Mouse (Mus musculus) lung, embryonic 15.5 days (tissue): ENCODE data around the gene Cyth1. TPM values are rescaled to one million over a fixed set of nuclear protein-coding genes. Genes with fewer than 3 reads are reported as not detected.

ENCODE experiments used
- ATAC-seq: fragments of 200-750 bp; cut with Nextera tagmentation; 2 replicates; pipeline ENCODE4 v1.8.0; 2017; ENCODE audit warnings: moderate number of reproducible peaks, borderline replicate concordance; ENCODE audit not compliant: low FRiP score, low TSS enrichment; ENCODE audit errors: extremely low read depth
- H3K27ac ChIP-seq: fragments of 300-500 bp; sonication (generic); 2 replicates; pipeline ENCODE4 v1.5.1; 2015; ENCODE audit warnings: moderate library complexity, mild to moderate bottlenecking, inconsistent platforms
- H3K27me3 ChIP-seq: fragments of 300-500 bp; sonication (generic); 2 replicates; pipeline ENCODE4 v1.6.1; 2015; ENCODE audit warnings: inconsistent platforms
- H3K36me3 ChIP-seq: fragments of 300-500 bp; sonication (generic); 2 replicates; pipeline ENCODE4 v1.6.1; 2015; ENCODE audit warnings: inconsistent platforms
- H3K4me1 ChIP-seq: fragments of 300-500 bp; sonication (generic); 2 replicates; pipeline ENCODE4 v1.6.1; 2015; ENCODE audit warnings: inconsistent platforms
- H3K4me2 ChIP-seq: fragments of 300-500 bp; sonication (generic); 2 replicates; pipeline ENCODE4 v1.6.1; 2015; ENCODE audit warnings: inconsistent platforms, mild to moderate bottlenecking, moderate library complexity
- H3K4me3 ChIP-seq: fragments of 300-500 bp; sonication (generic); 2 replicates; pipeline ENCODE4 v1.5.1; 2015; ENCODE audit warnings: mild to moderate bottlenecking, inconsistent platforms
- H3K9ac ChIP-seq: fragments of 300-500 bp; sonication (generic); 2 replicates; pipeline ENCODE4 v1.6.1; 2015; ENCODE audit warnings: inconsistent platforms
- H3K9me3 ChIP-seq: fragments of 300-500 bp; sonication (generic); 2 replicates; pipeline ENCODE4 v1.6.1; 2016; ENCODE audit warnings: inconsistent platforms
- WGBS: fragments of 180-500 bp; shearing (Covaris S2); methylation state at CpG from one replicate; pipeline ENCODE4 v1.1.7; 2015; 5-methylcytosine and 5-hydroxymethylcytosine counted together
- polyA plus RNA-seq: library from polyadenylated mRNA; unstranded; fragments of >200 nt; fragmentation: Nextera tagmentation; extraction: Ambion mirVana; gene quantifications from 2 replicates; pipeline ENCODE4 v1.2.1, GENCODE M21; 2015

The Cyth1 gene
- 16.6 and 17.7 TPM in 2 replicates for polyA plus RNA-seq

DNA sequence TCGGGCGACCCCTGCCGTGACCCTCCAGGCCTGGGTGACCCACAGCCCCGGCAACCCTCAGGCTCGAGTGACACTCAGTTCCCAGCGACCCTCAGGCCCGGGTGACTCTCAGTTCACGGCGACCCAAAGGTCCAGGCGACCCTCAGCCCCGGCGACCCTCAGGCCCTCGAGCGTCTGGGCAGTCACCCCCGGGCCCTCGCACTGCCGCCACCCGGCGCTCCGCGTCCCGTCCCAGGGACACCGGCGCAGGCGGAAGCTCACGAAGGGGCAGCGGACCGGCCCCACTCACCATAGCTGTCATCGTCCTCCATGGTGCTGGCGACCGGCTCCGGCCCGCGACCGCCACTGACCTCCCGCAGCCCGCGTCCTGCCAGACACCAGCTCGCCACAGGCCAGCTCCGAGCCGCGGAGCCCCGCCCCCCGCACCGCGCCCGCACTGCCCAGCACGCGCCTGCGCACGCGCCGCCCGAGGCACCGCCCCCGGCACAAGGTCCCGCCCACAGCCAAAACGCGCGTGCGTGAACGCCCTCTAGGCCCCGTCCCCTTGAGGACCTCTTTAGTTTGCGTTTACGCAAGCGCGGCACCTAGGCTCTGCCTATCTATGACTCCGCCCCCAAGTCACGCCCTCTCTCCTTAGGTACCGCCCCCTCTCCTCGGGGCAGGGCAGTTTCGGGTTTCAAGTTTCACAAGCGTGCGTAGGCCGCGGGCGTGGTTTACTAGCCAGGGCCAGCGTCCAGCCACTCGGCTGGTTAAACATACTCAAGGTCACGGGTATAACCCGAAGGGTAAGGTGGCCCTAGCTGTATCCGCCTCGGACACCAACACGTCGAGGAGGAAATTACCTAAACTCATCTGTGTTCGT lies at the start of gene Cyth1:
TSS of gene Cyth1 (minus strand) at position 443 of the 862 bp plus-strand sequence.
- Histone ChIP-seq H3K9me3 (no peaks in the 10 kb centered on the region), H3K27ac (peak within 1 kb of the TSS; percentile 85), H3K4me2 (peak within 1 kb of the TSS; percentile 76), H3K9ac (peak within 1 kb of the TSS; percentile 85), H3K36me3 (no peaks in the 10 kb centered on the region), H3K4me1 (peaks cover 19% of the 10 kb centered on the region), H3K4me3 (peak within 1 kb of the TSS; percentile 86), H3K27me3 (no peaks in the 10 kb centered on the region)
- peak; percentile 96 for ATAC-seq
- whole genome bisulfite sequencing: under 1% methylated on average over 73 of the region's 86 CpGs

GRCm38 (mm10) chr11:118297967-118298366 lies 49.6 kb upstream of the Cyth1 start:
- no peak overlapping the region for H3K9ac ChIP-seq
- H3K27me3 ChIP-seq: no peaks in the 10 kb centered on the region
- no peak for ATAC-seq
- 87% methylated on average over 3 of the region's 3 CpGs for WGBS
- H3K36me3 ChIP-seq: peaks cover 6% of the 10 kb centered on the region; the same call in 1 of the 2 replicates
- no peaks in the 10 kb centered on the region for H3K9me3 ChIP-seq
- H3K4me3 ChIP-seq: no peak overlapping the region
- no peaks in the 10 kb centered on the region for H3K4me1 ChIP-seq
- H3K27ac ChIP-seq: no peak overlapping the region
- H3K4me2 ChIP-seq: no peak overlapping the region

- Histone ChIP-seq H3K27me3 (no peaks in the 10 kb centered on the region), H3K4me1 (peaks cover 5% of the 10 kb centered on the region; the same call in 1 of the 2 replicates), H3K9me3 (no peaks in the 10 kb centered on the region), H3K9ac (no peak overlapping the region), H3K4me3 (no peak overlapping the region), H3K36me3 (no peaks in the 10 kb centered on the region), H3K4me2 (no peak overlapping the region), H3K27ac (no peak overlapping the region)
- no peak for ATAC-seq
- 72% methylated on average over 2 of the region's 2 CpGs for WGBS
These were observed 46.6 kb upstream of the Cyth1 start for GRCm38 (mm10) chr11:118295026-118295425.

DNA sequence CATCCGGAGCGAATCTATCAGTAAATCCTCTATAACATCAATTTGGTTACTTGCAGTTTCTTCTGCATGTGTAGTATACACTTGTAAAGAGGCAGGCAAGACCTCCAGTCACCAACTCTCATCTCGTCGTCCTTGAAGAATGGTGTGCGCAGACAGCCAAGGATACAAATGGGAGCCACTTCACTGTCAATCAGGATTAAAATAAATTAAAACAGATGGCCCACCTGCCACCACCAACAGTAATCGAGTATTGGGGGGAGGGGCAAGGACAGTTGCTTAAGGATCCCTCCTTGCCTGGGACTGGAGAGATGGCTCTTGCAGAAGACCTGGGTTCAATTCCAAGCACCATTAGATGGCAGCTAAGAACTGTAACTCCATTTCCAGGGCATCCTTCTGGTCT lies 44.3 kb upstream of the Cyth1 start:
- peaks cover 15% of the 10 kb centered on the region for H3K4me1 ChIP-seq
- no peaks in the 10 kb centered on the region for H3K27me3 ChIP-seq
- peaks cover 2% of the 10 kb centered on the region; the same call in 1 of the 2 replicates for H3K36me3 ChIP-seq
- no peak overlapping the region for H3K4me3 ChIP-seq
- ATAC-seq: no peak
- no peaks in the 10 kb centered on the region for H3K9me3 ChIP-seq
- 63% methylated on average over 6 of the region's 6 CpGs for WGBS
- H3K27ac ChIP-seq: no peak overlapping the region
- H3K4me2 ChIP-seq: no peak overlapping the region
- no peak overlapping the region for H3K9ac ChIP-seq

DNA sequence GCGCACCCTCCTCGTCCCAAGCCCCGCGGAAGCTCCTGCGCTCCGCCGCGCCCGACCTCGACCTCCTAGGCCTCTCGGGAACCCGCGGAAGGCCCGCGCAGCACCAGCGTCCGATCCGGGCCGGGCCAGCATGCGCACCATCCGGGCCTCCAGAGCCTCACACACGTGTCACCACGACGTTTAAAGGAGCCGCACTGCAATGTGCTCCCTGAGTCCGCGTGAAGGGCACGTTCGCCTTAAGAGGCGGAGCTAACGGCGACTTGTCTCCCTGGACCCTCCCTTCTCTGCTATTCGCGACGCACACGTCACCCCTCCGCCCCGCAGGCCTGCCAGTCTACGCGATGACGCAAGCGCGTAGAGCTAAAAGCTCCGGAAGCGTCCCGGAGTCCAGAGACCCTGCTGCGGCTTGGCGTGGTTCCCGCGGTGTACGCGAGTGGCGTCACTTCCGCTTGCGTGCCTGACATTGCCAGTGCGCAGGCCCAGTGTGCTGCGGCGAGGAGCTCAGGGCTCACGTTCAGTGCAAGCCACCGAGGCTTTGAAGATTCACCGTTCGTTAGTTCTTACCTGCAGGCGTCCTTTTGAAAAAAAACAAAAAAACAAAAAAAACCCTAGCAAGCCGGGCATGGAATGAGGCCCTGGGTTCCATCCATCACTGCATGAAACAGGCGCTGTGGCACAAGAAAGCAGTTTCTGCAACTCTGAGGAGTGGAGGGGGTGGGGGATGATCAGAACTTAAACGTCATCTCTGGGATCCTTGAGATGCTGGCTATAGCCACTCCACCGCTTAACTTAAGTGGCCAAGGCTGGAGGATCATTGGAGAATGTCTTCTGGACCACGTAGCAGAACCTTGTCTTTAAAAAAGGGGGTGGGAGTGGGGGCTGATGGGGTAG lies 41.9 kb upstream of the Cyth1 start, which contains the start of gene Usp36:
TSS of gene Usp36 (minus strand) at position 246 of the 891 bp plus-strand sequence.
- under 1% methylated on average over 68 of the region's 68 CpGs for WGBS
- H3K36me3 ChIP-seq: peaks cover 24% of the 10 kb centered on the region
- peaks cover 15% of the 10 kb centered on the region for H3K4me1 ChIP-seq
- H3K27me3 ChIP-seq: no peaks in the 10 kb centered on the region
- peak within 1 kb of the TSS; percentile 80 for H3K27ac ChIP-seq
- peak within 1 kb of the TSS; percentile 89 for H3K4me3 ChIP-seq
- H3K9me3 ChIP-seq: no peaks in the 10 kb centered on the region
- H3K4me2 ChIP-seq: peak within 1 kb of the TSS; percentile 87
- peak within 1 kb of the TSS; percentile 89 for H3K9ac ChIP-seq
- peak; percentile 98 for ATAC-seq

- peak overlapping the region; percentile 89 for H3K9ac ChIP-seq
- H3K27ac ChIP-seq: peak overlapping the region; percentile 61
- H3K4me2 ChIP-seq: peak overlapping the region; percentile 87
- H3K4me3 ChIP-seq: peak overlapping the region; percentile 89
- H3K4me1 ChIP-seq: peaks cover 18% of the 10 kb centered on the region
- H3K27me3 ChIP-seq: no peaks in the 10 kb centered on the region
- H3K36me3 ChIP-seq: peaks cover 31% of the 10 kb centered on the region
- under 1% methylated on average over 22 of the region's 22 CpGs for WGBS
- no peaks in the 10 kb centered on the region for H3K9me3 ChIP-seq
- no peak for ATAC-seq
These were observed 41.2 kb upstream of the Cyth1 start for GRCm38 (mm10) chr11:118289562-118289961.

DNA sequence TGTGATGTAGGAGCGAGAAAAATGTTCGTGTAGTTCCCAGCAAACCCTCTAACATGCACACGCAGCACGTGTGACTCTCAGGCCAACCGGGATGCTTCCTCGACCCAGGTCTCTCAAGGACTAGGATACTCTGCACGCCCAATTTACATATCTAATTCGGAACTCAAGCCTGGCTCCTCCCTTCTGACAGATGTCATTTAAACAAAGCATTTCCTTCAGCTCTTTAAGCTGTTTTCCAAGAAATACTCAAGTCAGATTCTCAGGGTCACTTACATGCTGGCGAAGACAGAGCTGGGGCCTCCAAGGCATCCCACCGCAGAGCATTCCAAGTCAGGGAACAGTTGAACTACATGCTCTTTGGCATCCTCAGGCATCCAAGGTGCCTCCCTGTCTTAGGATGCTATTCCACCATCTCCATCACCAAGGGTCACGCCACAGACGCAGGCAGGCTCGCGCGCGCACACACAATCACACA lies 40.7 kb upstream of the Cyth1 start:
- H3K36me3 ChIP-seq: peaks cover 35% of the 10 kb centered on the region
- 2% methylated on average over 16 of the region's 16 CpGs for WGBS
- peak overlapping the region; percentile 89 for H3K4me3 ChIP-seq
- H3K4me1 ChIP-seq: peaks cover 18% of the 10 kb centered on the region
- ATAC-seq: no peak
- H3K27ac ChIP-seq: peak overlapping the region; percentile 16; the same call in 1 of the 2 replicates
- no peaks in the 10 kb centered on the region for H3K9me3 ChIP-seq
- H3K9ac ChIP-seq: peak overlapping the region; percentile 89
- H3K27me3 ChIP-seq: no peaks in the 10 kb centered on the region
- peak overlapping the region; percentile 87 for H3K4me2 ChIP-seq

DNA sequence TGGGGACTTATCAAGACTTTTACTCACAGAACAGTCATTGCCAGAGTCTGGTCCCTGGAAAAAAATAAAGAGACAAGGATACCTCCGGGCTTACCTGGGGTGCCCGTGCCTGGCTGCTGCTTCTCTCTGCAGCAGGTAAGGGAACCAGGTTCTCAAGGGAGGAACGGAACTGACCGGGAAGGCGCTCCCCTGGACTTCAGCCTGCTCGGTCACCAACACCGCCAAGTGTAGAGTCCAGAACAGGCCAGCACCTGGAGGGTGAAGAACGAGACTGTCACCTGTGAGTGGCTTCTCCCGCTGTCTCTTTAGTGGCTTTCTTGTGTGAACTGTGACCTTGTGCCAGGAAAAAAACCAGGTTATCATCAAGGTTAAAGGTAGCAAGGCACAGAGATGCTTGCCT lies 39.2 kb upstream of the Cyth1 start:
- Histone ChIP-seq H3K4me2 (no peak overlapping the region), H3K9me3 (no peaks in the 10 kb centered on the region), H3K4me1 (peaks cover 18% of the 10 kb centered on the region), H3K27ac (no peak overlapping the region), H3K4me3 (no peak overlapping the region), H3K36me3 (peaks cover 50% of the 10 kb centered on the region), H3K27me3 (no peaks in the 10 kb centered on the region), H3K9ac (no peak overlapping the region)
- ATAC-seq: no peak
- WGBS: 90% methylated on average over 9 of the region's 9 CpGs

GRCm38 (mm10) chr11:118286434-118286833 lies 38.0 kb upstream of the Cyth1 start:
- Histone ChIP-seq H3K4me1 (peaks cover 18% of the 10 kb centered on the region), H3K27me3 (no peaks in the 10 kb centered on the region), H3K4me2 (no peak overlapping the region), H3K36me3 (peaks cover 61% of the 10 kb centered on the region), H3K9me3 (no peaks in the 10 kb centered on the region), H3K4me3 (no peak overlapping the region), H3K27ac (peak overlapping the region; percentile 54), H3K9ac (no peak overlapping the region)
- ATAC-seq: no peak
- 81% methylated on average over 9 of the region's 9 CpGs for WGBS

DNA sequence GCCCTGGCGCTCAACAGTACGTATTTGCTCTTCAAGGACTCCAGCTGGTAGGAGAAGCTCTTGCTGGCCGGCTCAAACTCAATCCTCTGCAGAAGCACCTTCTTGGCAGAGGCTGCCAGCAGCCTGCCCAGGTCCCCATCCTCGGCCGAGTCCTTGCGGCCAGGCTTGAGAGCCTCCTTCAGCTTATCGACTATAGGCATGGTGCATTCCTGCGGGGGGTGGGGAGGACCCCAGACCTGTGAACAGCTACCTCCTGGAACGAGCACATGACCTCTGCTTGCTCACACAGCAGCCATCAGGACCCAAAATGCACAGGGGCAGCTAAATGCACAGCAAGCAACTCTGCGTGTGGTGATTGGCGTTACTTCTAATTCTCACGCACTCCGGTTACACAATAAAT lies 37.4 kb upstream of the Cyth1 start:
- Histone ChIP-seq H3K9me3 (no peaks in the 10 kb centered on the region), H3K36me3 (peaks cover 63% of the 10 kb centered on the region), H3K4me1 (peaks cover 16% of the 10 kb centered on the region), H3K27ac (peak overlapping the region; percentile 54), H3K4me3 (no peak overlapping the region), H3K9ac (no peak overlapping the region), H3K27me3 (no peaks in the 10 kb centered on the region), H3K4me2 (no peak overlapping the region)
- no peak for ATAC-seq
- 78% methylated on average over 13 of the region's 13 CpGs for WGBS

GRCm38 (mm10) chr11:118280218-118280617 lies 31.8 kb upstream of the Cyth1 start:
- Histone ChIP-seq H3K9ac (no peak overlapping the region), H3K36me3 (peaks cover 93% of the 10 kb centered on the region), H3K4me1 (0 out of 2 replicates have a peak, but pooled peaks cover 3% of the 10 kb centered on the region), H3K4me3 (no peak overlapping the region), H3K27me3 (no peaks in the 10 kb centered on the region), H3K27ac (no peak overlapping the region), H3K9me3 (no peaks in the 10 kb centered on the region), H3K4me2 (no peak overlapping the region)
- 94% methylated on average over 3 of the region's 3 CpGs for WGBS
- no peak for ATAC-seq
